Mouse (Mus musculus) bone marrow, adult 2 months (tissue): ENCODE data around the gene Mrpl44. TPM values are rescaled to one million over a fixed set of nuclear protein-coding genes. Genes with fewer than 3 reads are reported as not detected.
A peak's percentile ranks its signal among the peaks of the same experiment; 100 is the strongest.

Experiments used
- H3K27ac ChIP-seq: fragments of 200-500 bp; 2 replicates; pipeline ENCODE4 v1.5.1; 2012; ENCODE audit warnings: low read depth, mild to moderate bottlenecking, control low read depth, inconsistent platforms, low read length; ENCODE audit not compliant: control insufficient read depth, poor library complexity, insufficient read depth
- H3K4me1 ChIP-seq: fragments of 200-500 bp; 2 replicates; pipeline ENCODE4 v1.6.1; 2011; ENCODE audit warnings: low read length; ENCODE audit not compliant: control insufficient read depth, insufficient read depth
- H3K4me3 ChIP-seq: fragments of 200-500 bp; replicated peaks from 2 replicates; pipeline ENCODE3; 2011; ENCODE audit warnings: mild to moderate bottlenecking, low read depth, low read length, control low read depth; ENCODE audit not compliant: control insufficient read depth
- CTCF ChIP-seq: fragments of 200-500 bp; IDR thresholded peaks from 2 replicates; pipeline ENCODE4 v1.5.1; 2011; ENCODE audit warnings: low read length, control low read depth; ENCODE audit not compliant: control insufficient read depth, insufficient read depth
- POLR2A ChIP-seq: fragments of 200-500 bp; IDR thresholded peaks from 2 replicates; pipeline ENCODE4 v1.6.1; 2011; ENCODE audit warnings: low read depth, mild to moderate bottlenecking, control low read depth, low read length, borderline replicate concordance; ENCODE audit not compliant: control insufficient read depth
- WGBS: fragments of 180-500 bp; shearing (Covaris S2); methylation state at CpG from one replicate; pipeline ENCODE4 v1.1.7; 2018; 5-methylcytosine and 5-hydroxymethylcytosine counted together
- polyA plus RNA-seq: library from polyadenylated mRNA; stranded (reverse); fragments of >200 nt; gene quantifications from 2 replicates; pipeline ENCODE4 v1.2.4, GENCODE M21; 2011; ENCODE audit warnings: low replicate concordance; ENCODE audit not compliant: missing spikeins, insufficient read depth, insufficient read length

The Mrpl44 gene
- polyA plus RNA-seq, 1 experiment, result 17.1 TPM

DNA sequence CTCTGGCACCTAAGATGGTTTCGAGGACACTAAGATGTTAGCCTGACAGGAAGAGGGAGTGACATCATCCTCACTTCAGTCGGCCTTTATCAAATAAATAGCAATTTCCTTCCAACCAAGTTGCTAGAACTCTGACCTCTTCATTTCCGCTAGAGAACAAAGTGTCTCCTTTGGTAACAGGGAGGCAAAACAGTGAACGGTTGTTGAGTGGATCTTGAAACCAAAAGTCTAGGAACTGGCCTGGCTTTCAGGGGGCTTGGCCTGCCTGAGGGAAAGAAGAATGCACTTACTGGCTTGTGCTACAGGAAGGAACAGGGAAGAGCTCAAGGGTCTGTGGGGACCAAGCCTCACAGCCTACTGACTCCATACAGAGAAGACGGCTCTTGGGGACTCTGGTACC is 24.6 kb upstream of the Mrpl44 start:
- no peak overlapping the region for H3K4me3 ChIP-seq
- peaks cover 5% of the 10 kb centered on the region; the same call in 1 of the 2 replicates for H3K4me1 ChIP-seq
- WGBS, result 34% methylated on average over 5 of the region's 5 CpGs
- TF ChIP-seq CTCF (no peak), POLR2A (no peak)
- H3K27ac ChIP-seq, result peak overlapping the region; percentile 57

GRCm38 (mm10) chr1:79752015-79752695 is 23.7 kb upstream of the Mrpl44 start:
- H3K27ac ChIP-seq, result peak overlapping the region; percentile 76
- TF ChIP-seq POLR2A (no peak), CTCF (no peak)
- H3K4me1 ChIP-seq, result peaks cover 5% of the 10 kb centered on the region; the same call in 1 of the 2 replicates
- peak overlapping the region; percentile 19 for H3K4me3 ChIP-seq
- WGBS, result 26% methylated on average over 7 of the region's 7 CpGs

DNA sequence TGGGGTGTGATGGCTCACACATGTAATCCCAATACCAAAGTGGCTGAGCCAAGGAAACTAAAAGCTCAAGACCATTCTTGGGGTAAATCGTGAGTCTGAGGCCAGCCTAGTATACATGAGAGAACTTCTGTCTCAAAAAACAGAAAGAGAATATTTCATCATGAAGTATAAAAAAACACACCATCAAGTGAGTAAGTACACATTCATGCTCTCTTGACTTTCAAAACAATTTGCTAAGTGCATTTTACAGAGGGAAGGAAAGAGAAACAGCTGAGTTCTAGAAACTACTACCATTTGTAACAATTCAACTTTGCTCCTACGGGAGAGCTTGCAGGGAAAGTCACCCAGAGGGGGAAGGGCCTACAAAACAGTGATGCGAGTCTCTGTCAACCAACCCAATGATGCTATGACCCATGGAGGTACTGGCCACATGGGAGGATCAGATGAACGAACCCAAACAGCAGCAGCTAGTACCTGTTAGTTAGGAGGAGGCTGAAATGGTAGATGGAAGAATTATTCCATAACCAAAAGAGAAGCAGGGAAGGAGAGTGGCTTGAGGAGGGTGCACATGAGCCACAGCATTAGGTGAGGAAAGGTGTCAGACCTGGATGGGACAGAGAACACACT is 23.0 kb upstream of the Mrpl44 start:
- H3K4me3 ChIP-seq, result no peak overlapping the region
- H3K27ac ChIP-seq, result peak overlapping the region; percentile 34; the same call in 1 of the 2 replicates
- 57% methylated on average over 4 of the region's 4 CpGs for WGBS
- H3K4me1 ChIP-seq, result peaks cover 5% of the 10 kb centered on the region; the same call in 1 of the 2 replicates
- TF ChIP-seq POLR2A (no peak), CTCF (no peak)

GRCm38 (mm10) chr1:79753456-79753855 is 22.4 kb upstream of the Mrpl44 start:
- H3K4me3 ChIP-seq, result no peak overlapping the region
- TF ChIP-seq CTCF (no peak), POLR2A (no peak)
- 80% methylated on average over 3 of the region's 3 CpGs for WGBS
- no peak overlapping the region for H3K27ac ChIP-seq
- H3K4me1 ChIP-seq, result peaks cover 5% of the 10 kb centered on the region; the same call in 1 of the 2 replicates

- TF ChIP-seq POLR2A, result no peak
- no peak for TF ChIP-seq CTCF
- no peak overlapping the region for H3K27ac ChIP-seq
- H3K4me1 ChIP-seq, result peaks cover 5% of the 10 kb centered on the region; the same call in 1 of the 2 replicates
- WGBS, result 86% methylated on average over 3 of the region's 3 CpGs
- no peak overlapping the region for H3K4me3 ChIP-seq
Observed at GRCm38 (mm10) chr1:79754936-79755335, 20.9 kb upstream of the Mrpl44 start.

GRCm38 (mm10) chr1:79755376-79755775 is 20.4 kb upstream of the Mrpl44 start:
- Histone ChIP-seq H3K27ac (no peak overlapping the region), H3K4me1 (peaks cover 5% of the 10 kb centered on the region; the same call in 1 of the 2 replicates), H3K4me3 (no peak overlapping the region)
- WGBS, result 46% methylated on average over 2 of the region's 2 CpGs
- no peak for TF ChIP-seq CTCF
- TF ChIP-seq POLR2A, result no peak

- H3K27ac ChIP-seq, result no peak overlapping the region
- H3K4me1 ChIP-seq, result peaks cover 5% of the 10 kb centered on the region; the same call in 1 of the 2 replicates
- H3K4me3 ChIP-seq, result no peak overlapping the region
- TF ChIP-seq CTCF (no peak), POLR2A (no peak)
- 65% methylated on average over 5 of the region's 5 CpGs for WGBS
Observed at GRCm38 (mm10) chr1:79756417-79756816, 19.4 kb upstream of the Mrpl44 start.

DNA sequence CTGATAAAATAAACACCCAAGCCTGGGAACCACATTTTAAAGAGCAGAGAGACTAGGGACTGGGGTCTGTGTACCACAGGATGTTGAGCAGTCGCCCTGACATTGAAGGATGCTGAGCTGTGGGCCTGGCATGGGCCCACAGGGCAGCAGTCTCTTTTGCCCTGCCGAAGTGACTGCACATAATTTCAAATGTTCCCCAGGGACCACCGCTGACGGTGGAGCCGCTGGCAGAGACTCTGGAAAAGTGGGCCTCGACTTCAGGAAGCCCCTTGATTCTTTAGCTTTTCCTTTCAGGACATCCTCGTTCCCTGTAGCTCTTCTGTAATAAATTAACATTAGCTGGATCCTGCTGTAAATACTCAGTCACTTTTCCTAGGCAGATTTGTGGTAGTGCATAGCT is 18.7 kb upstream of the Mrpl44 start:
- WGBS, result 58% methylated on average over 7 of the region's 7 CpGs
- Histone ChIP-seq H3K27ac (no peak overlapping the region), H3K4me3 (no peak overlapping the region), H3K4me1 (peaks cover 3% of the 10 kb centered on the region; the same call in 1 of the 2 replicates)
- no peak for TF ChIP-seq POLR2A
- TF ChIP-seq CTCF, result no peak
